Mouse (Mus musculus): Measurements from ENCODE around the gene Heg1.

- no peak for TF ChIP-seq CTCF (IDR thresholded peaks at IDR 0.05; ENCODE audit: low read depth)
- TF ChIP-seq EP300 (IDR thresholded peaks at IDR 0.05; ENCODE audit: low read depth): no peak
These were observed 686 bp upstream of the Heg1 start for GRCm38 (mm10) chr16:33683206-33684161.
